Mouse (Mus musculus): Measurements from ENCODE around the gene Fhl3.

DNA sequence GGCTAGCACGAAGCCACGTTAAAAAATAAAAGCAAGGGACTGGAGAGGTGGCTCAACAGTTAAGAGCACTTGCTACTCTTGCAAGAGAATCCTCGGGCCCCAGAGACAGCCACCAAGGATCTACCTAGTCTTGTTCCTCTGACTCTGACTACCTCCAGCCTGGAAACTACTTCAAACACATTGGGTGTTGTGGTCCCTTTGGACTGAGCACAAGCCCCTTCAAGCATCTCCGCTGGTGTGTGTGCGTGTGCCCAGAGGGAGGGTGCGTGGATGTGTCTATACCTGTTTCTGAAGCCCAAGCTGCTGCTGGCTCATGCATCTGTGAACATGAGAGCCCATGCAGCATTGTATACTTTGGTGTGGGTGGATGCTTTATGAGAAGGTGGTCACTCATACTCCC lies 24.5 kb upstream of the Fhl3 start:
- TF ChIP-seq CTCF (IDR thresholded peaks at IDR 0.05; ENCODE audit: control insufficient read depth, insufficient read depth, insufficient read length) (no peak), MAX (IDR thresholded peaks at IDR 0.05) (no peak)

Measured in C2C12 (cell line).